Mouse (Mus musculus): ENCODE measurements at regions not wholly inside any gene's neighbourhood (a gene's known extent, or its start where the extent isn't known, plus 50 kb on each side); places are given as distances from the start of the nearest gene placed in this dataset.
"Not testable (repeated sequence)": the region's sequence is repeated elsewhere in the genome, so short reads cannot be mapped to it uniquely, and the experiment has no call there.

DNA sequence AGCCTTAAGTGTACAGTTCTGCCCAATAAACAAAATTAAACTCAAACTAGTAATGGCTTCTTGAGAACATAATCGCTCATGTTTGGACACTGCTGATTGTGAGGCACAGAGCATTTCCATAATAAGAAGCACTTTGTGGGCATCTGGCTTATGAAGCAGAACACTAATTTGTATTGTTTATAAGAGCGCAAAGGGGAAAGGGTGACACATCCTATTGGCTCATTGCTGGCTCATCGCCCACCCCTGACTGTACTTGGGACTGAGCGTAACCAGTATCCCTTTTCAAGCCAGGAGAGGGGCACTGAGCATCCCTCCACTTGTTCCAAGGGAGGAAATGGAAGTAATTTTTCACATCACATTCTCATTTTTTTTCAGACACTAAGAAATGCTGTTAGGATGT lies 288.0 kb downstream of the Sfmbt2 start:
- peak; percentile 29 to 46 for DNase-seq

DNA sequence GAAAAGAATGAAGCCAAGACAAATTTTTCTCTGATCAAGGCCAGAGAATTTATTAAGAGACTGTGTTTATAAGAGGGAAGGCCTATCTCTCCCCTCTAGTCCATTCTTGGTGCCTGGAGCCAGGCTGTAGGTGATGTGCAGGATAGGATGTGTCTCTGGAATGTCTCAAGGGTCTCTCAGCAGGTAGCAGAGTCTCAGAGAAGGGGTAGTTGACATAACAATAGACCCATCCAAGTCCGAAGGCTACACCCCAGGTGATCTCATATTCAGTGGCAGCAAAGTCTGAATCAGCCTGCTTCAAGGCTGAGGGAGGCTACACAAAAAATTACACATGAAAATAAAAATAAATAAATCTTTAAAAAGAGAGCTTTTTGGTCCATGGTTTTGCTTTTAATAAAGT lies 297.6 kb downstream of the Sfmbt2 start:
- not testable (repeated sequence) for DNase-seq

GRCm38 (mm10) chr2:10670423-10671298 lies 300.4 kb downstream of the Sfmbt2 start:
- no peak for DNase-seq

GRCm38 (mm10) chr2:10671299-10671632 lies 301.0 kb downstream of the Sfmbt2 start:
- DNase-seq: no peak

DNA sequence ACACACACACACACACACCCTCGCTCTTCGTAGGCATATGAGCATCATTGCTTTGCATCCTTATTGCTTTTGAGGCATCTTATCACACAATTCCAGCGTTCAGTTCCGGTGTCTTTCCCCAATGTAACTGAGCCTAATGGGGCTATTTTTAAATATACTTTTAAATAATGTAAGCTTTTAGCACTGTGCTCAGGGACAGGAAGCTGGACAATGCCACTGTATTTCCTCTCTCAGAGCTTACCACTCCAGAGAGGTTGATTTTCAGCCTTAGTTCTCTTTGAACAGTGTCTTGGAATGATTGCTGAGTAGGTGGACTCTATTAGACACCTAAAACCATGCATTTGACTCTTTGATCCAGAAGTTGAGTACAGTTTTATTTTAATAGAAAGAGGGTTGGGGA lies 301.9 kb downstream of the Sfmbt2 start:
- no peak for DNase-seq

DNA sequence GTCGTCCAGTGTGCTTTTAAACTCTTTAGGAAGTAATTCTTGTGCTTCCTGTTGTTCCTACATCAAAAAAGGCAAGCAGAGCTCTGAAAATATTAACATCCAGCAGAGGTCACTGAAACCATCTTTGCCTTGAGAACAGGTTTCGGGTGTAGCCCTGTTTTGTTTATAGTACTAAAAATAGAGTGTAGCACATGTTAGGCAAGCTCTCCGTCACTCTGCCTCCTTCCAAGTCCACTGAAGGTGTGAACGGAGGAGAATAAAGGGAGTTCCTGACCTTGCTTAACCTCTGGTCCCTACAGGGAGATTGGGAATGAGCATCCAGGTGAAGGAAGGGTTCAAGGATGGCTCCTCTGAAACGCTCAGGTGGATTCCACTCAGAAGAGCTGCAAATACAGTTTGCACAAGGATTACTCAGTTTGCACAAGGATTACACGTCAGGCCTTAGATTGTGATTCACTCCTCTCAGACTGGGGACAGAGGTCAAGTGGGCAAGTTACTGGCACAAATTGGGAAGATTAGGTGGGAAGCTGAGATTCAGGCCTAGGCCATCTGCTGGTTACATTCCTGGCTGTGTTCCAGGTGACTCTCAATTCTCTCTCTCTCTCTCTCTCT lies 304.5 kb downstream of the Sfmbt2 start:
- no peak for DNase-seq

DNA sequence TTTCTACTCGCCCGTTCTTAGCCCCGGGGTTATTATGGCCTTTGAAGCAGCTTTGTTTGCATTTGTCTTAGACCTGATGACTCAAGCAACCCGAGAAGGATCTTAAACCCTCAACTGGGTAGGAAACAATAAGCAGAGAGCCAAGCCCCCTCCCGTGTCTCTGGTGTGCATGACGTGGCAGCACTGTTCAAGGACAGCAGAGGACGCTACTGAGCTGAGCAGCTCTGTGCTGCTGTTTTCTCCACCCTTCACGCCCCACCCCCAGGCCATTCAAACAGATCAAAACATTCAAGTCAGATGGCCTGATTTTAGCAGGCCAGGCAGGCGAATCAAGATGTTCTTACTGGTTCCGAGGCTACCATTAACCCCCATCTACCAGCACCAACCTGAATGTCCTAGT lies 331.1 kb downstream of the Sfmbt2 start:
- DNase-seq: peak; percentile 6 to 22

DNA sequence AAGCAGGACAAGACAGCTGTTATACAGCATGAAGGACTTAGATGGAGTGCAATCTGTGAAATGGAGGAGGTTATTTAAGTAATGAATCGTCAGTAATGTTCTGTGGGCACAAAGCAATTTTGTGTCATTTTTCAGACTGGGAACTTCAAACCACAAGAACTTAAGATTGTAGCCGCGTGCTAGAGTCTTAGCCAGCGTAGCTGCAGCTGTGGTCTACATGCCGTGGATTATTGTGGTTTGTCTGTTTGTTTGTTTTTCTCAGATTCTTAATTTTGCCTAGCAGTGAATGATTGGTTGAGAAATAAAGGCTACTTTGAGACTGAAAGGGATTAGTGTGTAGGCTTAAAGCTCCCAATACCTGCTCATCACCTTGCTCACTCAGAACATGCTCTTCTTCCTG lies 348.1 kb downstream of the Sfmbt2 start:
- no peak for DNase-seq

DNA sequence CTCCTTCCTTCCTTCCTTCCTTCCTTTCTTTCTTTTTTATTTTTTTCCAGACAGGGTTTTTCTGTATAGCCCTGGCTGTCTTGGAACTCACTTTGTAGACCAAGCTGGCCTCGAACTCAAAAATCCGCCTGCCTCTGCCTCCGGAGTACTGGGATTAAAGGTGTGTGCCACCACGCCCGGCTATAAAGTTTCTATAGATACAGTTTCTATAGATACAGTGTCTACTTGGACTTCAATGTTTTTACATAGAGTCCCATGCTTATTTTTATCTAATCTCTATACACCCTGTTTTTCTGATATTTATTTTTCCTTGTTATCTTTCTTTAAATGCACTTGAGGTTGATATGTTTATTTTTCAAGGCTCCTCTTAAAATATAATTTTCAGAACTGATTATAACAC lies 364.0 kb downstream of the Sfmbt2 start:
- not testable (repeated sequence) for DNase-seq

GRCm38 (mm10) chr2:10736696-10737457 lies 366.6 kb downstream of the Sfmbt2 start:
- DNase-seq: no peak

GRCm38 (mm10) chr2:10737458-10737775 lies 367.1 kb downstream of the Sfmbt2 start:
- DNase-seq: no peak

GRCm38 (mm10) chr2:10745127-10745526 lies 374.8 kb downstream of the Sfmbt2 start:
- DNase-seq: no peak

- DNase-seq: peak; percentile 35 to 86
Observed at GRCm38 (mm10) chr2:10755375-10755774, 385.1 kb downstream of the Sfmbt2 start.

GRCm38 (mm10) chr2:10757202-10757840 lies 387.0 kb downstream of the Sfmbt2 start:
- DNase-seq: no peak

- DNase-seq: no peak
Observed at GRCm38 (mm10) chr2:10757886-10758285, 387.6 kb downstream of the Sfmbt2 start.

DNA sequence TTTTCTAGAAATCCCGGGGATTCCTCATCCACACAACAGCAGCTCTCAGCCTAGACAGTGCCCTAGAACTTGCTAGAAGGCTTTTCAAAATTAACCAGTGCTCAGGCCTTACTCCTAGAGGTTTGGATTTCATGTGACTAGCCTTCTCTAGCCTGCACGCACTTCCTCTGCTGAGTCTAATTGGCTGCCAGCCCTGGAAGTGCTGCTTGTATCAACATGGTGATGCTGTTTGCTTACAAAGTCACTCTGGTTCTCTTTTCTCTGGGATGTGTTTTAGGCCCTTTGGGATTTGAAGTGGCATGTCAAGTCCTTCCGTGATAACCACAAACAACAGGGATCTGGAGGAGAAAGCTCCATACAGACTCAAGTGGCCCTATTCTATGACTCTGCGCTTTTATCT lies 391.9 kb downstream of the Sfmbt2 start:
- DNase-seq: peak in 1 of 2 experiments; percentile 36

GRCm38 (mm10) chr2:10783071-10783470 lies 388.8 kb upstream of the Prkcq start:
- DNase-seq: no peak

DNA sequence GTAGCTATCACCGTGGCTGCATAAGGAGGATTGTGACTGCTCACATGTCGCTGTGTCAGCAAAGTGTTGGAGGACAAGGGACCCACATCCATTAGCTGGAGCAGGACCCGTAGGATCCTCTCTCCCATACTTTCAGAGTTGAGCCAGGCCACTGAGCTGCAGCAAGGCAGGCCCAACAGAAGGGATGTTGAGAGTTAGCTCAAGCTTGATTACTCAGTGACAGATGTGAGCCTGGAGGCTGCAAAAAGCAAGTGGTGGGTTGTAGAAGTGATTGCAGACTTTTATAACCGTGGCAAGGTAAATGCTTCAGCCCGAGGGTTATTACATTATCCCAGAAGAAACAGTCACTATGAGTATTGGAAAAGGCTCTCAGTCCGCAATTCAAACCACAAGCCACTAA lies 388.3 kb upstream of the Prkcq start:
- DNase-seq: no peak

- DNase-seq: no peak
Observed at GRCm38 (mm10) chr2:10784266-10784665, 387.6 kb upstream of the Prkcq start.

DNA sequence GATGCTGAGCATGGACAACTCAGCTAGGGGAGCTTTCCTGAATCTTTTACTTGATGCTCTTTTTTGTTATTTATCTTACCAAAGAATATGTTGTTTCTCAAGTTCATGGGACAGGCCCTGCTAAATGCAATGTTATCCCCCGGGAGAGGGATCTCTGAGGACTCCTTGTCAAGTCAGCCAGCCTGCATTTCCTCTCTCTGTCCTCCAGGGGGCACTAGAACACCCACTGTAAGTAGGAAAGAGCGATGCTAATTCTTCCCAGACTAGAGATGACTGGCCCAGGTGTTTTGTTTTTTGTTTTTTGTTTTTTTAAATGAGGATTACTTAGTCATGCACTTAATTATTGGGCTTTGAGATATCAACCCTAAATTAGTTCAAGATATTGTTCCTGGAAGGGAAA lies 386.8 kb upstream of the Prkcq start:
- peak in 1 of 2 experiments; percentile 12 for DNase-seq

- peak; percentile 59 to 86 for DNase-seq
Observed at GRCm38 (mm10) chr2:10788509-10788908, 383.4 kb upstream of the Prkcq start.

DNA sequence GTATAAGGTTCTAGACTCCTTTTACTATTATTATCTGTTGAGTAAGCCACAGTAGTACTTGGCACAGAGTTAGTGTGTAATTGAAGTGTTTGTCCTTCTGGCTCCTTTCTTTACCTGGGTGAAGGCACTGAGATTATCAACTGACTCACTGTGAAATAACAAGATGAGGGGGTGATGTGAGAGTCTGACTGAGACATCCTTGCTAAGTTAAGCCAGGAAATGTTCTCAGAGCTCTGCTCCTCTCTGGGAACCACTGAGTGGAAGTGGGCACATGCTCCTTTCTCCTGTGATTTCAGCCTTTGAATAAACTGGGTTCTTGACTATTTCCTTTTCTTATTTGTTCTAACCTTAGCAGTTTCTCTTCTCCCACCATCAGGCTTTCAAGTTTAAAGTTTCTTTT lies 380.7 kb upstream of the Prkcq start:
- DNase-seq: no peak

DNA sequence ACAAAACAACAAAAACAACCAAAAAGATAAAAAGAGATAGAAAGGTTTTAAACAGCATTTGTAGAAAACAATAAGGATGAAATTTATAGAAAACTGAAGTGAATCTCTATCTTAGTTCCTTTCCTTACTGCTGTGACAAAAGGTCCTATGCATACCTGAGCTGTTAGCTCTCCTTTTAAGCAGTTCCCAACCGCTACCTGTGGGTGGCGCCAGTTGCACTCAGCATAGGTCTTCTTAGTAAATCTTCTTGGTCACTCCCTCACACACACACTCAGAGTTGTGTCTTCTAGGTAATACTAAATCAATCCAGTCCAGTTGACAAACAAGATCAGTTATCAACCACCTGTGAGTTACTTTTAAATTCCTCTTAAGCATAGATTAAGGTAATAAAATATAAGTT lies 355.5 kb upstream of the Prkcq start:
- DNase-seq: no peak
